Mouse (Mus musculus) frontal cortex, adult 2 months (tissue): Measurements from ENCODE around the gene Nt5m. TPM values are rescaled to one million over a fixed set of nuclear protein-coding genes. Genes with fewer than 3 reads are reported as not detected.
"Not testable (repeated sequence)": the region's sequence is repeated elsewhere in the genome, so short reads cannot be mapped to it uniquely, and the experiment has no call there.

Experiments
- DNase-seq, 2 experiments: peaks; one replicate each; pipeline ENCODE4 v3.0.0; 2022; ENCODE audit warnings: low spot score in 1 of 2; ENCODE audit errors: extremely low spot score in 1 of 2
- polyA plus RNA-seq: library from polyadenylated mRNA; depleted of rRNA; stranded (reverse); fragments of >200 nt; gene quantifications from 2 replicates; pipeline ENCODE4 v1.2.3, GENCODE M21; 2012; rRNA removed

Nt5m gene
- 64.9 and 67.0 TPM in 2 replicates for polyA plus RNA-seq

GRCm38 (mm10) chr11:59839008-59839458, at the start of gene Nt5m:
Nt5m (plus strand) TSS chr11:59839447.
- DNase-seq, result peak; percentile 85 to 96

DNA sequence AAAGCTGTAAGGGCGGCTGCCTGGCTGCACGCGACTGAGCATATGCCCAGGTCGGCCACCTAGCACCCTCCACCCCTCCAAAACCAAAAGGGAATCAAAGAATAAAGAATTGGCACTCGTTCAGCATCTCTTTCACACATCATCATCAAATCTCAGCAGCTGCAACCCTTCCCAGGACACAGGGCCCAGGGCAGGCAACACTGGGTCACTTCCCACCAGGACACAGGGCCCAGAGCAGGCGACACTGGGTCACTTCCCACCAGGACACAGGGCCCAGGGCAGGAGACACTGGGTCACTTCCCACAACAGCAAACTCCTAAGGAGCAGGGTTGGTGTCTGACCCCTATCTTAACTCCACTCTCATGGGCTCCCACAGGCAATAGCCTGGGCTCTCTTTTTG, 45.9 kb upstream of the Nt5m start:
- DNase-seq, result no peak

- no peak for DNase-seq
Measured at GRCm38 (mm10) chr11:59800412-59800811, 38.8 kb upstream of the Nt5m start.

- no peak for DNase-seq
Measured at GRCm38 (mm10) chr11:59801881-59802280, 37.4 kb upstream of the Nt5m start.

DNA sequence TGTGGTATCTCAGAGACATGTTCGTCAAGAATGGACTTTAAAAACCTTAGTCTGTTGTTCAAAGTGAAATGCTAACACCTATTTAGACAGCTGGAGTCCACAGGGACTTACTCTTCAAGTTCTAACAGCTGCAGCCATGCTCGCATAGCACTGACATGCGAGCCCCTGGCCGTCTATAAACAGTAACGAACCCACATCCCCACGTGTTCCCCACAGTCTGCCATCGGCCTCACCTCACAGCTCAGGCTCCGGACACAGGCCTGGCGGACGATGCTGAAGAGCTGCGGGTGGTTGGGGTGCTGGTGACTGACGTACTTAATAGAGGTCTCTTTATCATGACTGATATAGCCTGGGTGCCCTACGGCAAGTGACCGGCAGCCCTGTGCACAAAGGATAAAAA, 35.7 kb upstream of the Nt5m start:
- no peak for DNase-seq

DNA sequence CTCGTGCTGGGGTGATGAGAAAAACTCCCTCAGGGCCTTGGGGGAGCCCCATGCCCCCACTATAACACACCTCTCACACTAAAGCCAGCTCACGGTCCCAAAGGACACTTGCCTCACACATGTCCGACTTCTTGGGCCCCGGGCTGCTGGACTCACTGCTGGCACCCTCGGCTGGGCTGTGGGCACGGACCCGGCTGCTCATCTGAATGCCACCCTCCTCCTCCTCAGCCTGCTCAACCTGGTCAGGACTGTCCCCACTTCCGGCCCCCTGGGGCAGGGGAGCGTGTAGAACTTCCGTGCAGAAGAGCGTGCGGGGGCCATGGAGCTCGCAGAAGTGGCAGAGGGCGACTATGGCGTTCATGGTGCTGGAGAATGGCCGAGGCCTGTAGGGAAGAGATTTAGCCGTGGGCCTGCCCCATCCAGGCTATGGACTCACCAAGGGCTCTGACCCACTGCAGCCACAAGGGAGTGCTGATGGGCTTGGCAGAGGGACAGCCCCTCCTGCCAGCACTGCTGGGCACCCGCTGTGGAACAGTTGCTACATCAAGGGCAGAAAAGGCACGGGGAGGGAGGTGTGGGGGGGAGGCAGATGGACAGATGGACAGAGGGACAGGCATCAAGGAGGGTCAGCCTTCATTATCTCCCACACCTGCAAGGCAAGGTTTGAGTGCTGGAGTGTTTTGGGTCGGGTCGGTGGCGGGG, 34.7 kb upstream of the Nt5m start:
- DNase-seq, result no peak

DNA sequence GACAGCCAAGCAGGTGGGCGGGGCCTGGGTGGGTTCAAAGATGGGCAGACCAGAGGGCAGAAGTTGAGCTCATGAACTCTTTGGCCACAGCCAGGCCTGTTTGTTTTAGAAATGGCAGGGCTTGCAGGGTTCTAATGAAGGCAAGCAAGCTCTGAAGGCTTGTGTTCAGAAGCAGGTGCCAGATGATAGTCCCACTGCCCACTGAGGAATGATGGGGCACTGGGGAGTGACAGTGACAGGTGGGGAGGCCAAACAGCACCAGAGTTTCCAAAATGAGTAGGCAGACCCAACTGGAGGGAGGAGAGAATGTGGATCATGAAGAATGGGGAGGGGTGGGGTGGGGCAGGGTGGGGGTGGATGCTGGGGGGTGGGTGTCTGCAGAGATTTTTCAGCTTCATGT, 34.0 kb upstream of the Nt5m start:
- DNase-seq, result no peak

- DNase-seq, result no peak
Measured at GRCm38 (mm10) chr11:59805656-59806055, 33.6 kb upstream of the Nt5m start.

DNA sequence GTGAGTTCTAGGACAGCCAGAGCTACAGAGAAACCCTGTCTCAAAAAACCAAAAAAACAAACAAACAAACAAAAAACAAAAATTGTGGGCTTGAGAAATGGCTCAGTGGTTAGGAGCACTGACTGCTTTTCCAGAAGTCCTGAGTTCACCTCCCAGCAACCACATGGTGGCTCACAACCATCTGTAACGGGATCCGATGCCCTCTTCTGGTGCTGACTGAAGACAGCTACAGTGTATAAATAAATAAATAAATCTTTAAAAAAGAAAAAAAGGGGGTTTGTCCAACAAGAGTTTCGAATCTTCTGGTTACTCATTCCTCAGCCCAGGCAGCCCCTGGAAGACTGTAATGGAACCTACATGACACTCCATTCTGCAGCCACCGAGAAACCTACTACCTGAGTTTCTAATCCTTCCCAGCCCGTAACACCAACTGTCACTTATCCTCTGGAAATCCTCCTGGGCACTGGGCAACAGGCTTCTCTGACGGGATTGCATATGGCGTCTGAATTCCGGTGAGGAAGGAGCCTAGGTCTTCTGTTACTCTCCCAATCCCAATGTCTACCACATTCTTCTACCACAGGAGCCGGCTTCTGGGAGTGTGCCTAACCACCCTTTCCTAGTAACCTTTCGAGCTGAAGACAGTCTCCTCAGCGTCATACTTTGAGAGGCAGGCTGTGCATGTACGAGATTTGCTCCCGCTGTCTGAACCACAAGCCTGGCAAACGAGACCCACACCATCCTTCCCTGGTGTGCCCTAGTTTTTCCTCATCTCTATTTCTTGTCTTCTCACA, 30.9 kb upstream of the Nt5m start:
- peak in 1 of 2 experiments; percentile 20 for DNase-seq

DNA sequence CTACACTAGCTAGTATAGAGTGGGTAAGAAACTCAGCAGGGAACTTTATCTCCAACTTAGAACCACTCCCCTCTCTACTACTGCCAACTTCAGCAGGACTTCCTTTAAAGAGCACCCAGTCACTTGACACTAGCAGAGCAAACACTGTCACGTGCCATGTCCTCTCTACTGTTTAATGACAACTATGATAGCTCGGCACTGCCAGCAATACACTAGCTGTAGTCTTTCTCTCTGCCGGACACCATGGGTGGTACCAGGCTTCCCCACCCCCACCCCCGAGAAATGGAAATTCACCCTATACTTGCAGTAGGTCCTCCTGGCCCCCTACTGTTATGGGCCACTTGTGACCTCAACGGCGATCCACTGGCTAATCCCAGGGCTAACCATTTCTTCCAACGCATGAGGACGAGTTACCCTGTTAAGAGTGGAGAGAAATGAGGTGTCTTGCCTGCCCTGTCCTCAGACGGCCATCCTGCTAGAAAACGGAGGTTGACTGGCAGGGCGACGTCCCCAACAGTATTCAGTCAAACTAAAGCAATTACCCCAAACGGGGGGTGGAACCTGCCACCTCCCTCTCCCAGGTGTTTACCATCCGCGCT, 30.1 kb upstream of the Nt5m start:
- no peak for DNase-seq

DNA sequence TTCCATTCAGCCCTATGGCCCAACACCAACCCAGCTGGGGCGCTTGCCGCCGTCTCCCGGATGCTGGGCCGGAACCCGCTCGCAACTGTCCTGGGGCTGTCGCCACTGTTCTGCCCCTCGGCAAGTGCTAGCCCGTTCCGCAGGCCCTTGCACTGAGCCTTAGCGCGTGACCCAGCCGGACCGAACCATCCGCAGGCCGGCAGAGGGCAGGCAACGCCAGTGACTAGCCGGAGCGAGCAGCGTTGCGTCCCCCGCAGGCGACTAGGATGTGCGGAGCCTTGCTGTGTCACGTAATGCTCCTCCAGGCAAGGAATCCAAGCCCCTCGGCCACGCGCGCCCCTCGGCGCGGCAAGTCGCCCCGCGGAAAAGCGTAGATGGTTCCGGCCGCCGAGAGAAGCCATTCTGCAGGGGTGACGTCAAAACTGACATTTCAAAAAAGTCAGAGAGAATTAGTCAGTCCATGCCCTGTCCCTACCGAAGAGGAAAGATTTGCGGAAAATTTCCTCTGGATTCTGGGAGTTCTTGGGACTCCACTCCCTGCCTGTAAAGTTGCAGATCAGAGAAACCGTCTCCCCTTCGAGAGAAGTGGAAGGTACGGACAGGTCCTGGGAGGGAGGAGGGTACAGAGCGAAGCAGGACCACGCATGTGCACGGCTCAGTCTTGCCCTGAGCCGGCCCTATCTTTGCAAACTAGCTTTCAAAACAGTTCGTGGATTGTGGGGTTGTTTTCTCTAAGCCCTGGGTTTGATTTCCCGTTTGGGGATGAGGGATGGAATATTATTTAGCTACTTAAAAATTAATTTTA, 29.4 kb upstream of the Nt5m start, which contains the start of gene Flcn:
Gene Flcn, minus strand, starts transcription at position 347 of the 805 bp plus-strand sequence.
- DNase-seq, result peak; percentile 61 to 83

DNA sequence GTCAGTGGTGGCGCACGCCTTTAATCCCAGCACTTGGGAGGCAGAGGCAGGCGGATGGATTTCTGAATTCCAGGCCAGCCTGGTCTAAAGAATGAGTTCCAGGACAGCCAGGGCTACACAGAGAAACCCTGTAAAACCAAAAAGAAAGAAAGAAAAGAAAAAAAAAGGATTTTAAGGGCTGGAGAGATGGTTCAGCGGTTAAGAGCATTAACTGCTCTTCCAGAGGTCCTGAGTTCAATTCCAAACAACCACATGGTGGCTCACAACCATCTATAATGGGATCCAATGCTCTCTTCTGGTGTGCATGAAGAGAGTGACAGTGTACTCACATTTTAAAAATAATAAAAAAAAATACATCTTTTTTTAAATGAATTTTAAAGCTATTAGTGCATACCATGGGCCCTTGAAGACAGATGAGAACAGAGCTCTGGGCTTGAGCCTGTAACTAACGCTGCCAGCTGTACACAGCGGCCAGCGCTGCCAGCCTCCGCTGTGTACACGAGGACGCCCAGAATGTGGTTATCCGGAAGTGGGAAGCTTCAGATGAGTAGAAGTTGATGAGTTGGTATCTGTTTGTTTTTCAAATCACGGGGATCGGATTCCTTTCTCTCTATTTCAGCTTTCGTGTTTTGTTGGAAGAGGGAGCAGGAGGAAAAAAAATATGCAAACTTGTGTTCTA, 28.6 kb upstream of the Nt5m start:
- no peak for DNase-seq

DNA sequence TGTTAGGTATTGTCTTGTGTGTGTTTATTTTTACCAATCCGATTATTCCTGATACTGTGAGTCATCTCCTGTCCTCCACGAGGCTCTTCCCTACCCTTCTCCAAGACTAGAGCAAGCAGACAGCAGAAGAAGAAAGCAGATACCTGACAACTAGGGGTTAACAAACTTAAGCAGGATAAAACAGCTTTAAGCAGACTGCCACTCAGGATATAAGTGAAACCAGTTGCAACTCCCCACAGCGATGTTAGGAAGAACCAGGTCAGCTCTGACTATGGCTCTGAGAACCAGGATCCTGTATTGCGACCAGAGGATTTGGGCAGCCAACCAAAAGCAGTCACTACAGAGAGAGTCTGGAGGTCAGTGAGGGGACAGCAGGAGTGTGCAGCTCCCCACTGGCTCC, 28.0 kb upstream of the Nt5m start:
- no peak for DNase-seq

DNA sequence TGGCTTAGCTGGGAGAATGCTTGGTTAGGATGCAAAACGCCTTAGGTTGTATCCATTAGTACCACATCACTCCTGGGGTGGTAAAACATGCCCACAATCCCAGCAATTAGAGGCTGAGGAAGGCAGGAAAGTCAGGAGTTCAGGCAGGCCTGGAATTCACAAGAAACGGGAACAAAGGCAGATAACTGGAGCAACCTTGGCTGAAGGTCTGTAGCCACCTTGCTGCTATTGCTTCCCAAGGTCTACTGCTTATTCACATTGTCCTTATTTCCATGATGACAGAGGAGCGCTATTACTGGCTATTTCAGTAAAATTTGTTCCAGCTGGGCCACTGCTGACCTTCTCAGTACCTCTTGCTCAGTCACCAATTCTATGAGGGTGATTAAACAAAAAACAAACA, 26.0 kb upstream of the Nt5m start:
- DNase-seq, result no peak

- DNase-seq, result no peak
Measured at GRCm38 (mm10) chr11:59814311-59814710, 24.9 kb upstream of the Nt5m start.

GRCm38 (mm10) chr11:59814936-59815335, 24.3 kb upstream of the Nt5m start:
- DNase-seq, result no peak

DNA sequence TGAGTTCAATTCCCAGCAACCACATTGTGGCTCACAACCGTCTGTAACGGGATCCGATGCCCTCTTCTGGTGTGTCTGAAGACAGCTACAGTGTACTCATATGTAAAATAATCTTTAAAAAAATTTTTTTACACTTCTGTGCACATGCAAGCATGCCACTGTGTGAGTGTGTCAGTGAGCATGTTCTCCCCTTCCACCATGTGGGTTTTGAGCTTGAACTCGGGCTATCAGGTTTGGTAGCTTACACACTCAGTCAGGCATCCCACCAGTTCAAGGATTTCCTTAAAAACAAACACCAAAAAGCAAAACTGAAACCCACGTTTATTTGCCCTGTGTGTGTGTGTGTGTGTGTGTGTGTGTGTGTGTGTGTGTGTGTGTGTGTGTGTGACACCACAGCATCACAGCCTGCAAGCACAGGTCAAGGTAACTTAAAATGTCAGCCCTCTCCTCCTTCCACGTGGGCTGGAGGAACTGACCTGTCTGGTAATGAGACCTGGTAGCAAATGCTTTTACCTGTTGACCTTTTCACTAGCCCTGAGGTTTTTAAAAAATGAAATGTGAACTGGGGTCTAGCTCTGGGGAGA, 23.7 kb upstream of the Nt5m start:
- DNase-seq, result no peak

DNA sequence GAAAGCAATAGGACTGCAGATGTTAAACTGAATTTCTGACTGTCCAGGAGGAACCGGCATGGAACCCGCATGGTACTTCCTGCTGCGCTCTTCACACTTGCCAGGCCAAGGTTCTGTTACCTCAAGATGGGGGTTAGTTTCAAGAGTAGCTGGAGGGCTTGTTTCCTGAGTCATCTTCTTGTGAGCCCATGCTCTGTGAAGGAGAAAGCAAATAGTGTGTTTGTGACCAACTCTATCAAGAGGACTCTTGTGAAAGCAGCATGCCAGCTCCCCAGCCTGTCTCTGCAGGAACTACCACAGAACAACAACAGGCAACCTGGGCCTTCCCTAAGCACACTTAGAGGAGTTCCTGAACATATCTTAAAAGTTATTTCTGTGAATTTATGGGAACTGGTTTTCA, 21.3 kb upstream of the Nt5m start:
- no peak for DNase-seq

GRCm38 (mm10) chr11:59821625-59822024, 17.6 kb upstream of the Nt5m start:
- DNase-seq, result no peak

- not testable (repeated sequence) for DNase-seq
Measured at GRCm38 (mm10) chr11:59837789-59838188, 1.5 kb upstream of the Nt5m start.
